Mouse (Mus musculus) colon, adult 2 months (tissue): ENCODE data around the gene Lpar6. TPM values are rescaled to one million over a fixed set of nuclear protein-coding genes. Genes with fewer than 3 reads are reported as not detected.

Experiments used
- polyA plus RNA-seq: library from polyadenylated mRNA; depleted of rRNA; stranded (reverse); fragments of >200 nt; gene quantifications from 2 replicates; pipeline ENCODE4 v1.2.3, GENCODE M21; 2012; rRNA removed

Lpar6 gene
- polyA plus RNA-seq: 1.5 and 2.0 TPM in 2 replicates

GRCm38 (mm10) chr14:73237848-73238321 lies at the start of gene Lpar6:
Gene Lpar6 (plus strand): TSS chr14:73237895.

Other genes starting within 250 kb of the Lpar6 start
- gene Cysltr2, start 188.8 kb upstream of the Lpar6 start, polyA plus RNA-seq: 0.75 and 1.8 TPM in 2 replicates
- gene Rcbtb2, start 114.9 kb upstream of the Lpar6 start, polyA plus RNA-seq: 15.8 and 16.7 TPM in 2 replicates
- gene Rb1, start 87.9 kb downstream of the Lpar6 start, polyA plus RNA-seq: 3.2 and 3.9 TPM in 2 replicates
- gene Itm2b, start 147.4 kb downstream of the Lpar6 start, polyA plus RNA-seq: 1,079 and 1,154 TPM in 2 replicates